Mouse (Mus musculus) megakaryocyte-erythroid progenitor cell, adult 5-6 weeks (primary cell): ENCODE measurements at regions not wholly inside any gene's neighbourhood (a gene's known extent, or its start where the extent isn't known, plus 50 kb on each side); places are given as distances from the start of the nearest gene placed in this dataset.

ENCODE experiments used
- ATAC-seq: replicated peaks from 2 replicates; pipeline ENCODE4 v1.8.0; 2016; ENCODE audit warnings: mild to moderate bottlenecking, inconsistent platforms; ENCODE audit not compliant: severe bottlenecking, poor library complexity, low FRiP score, low TSS enrichment

- no peak for ATAC-seq
Measured at GRCm38 (mm10) chr1:6059090-6059489, 1251.4 kb downstream of the Gm37988 start.

GRCm38 (mm10) chr1:6076543-6076942 is 1268.9 kb downstream of the Gm37988 start:
- ATAC-seq: no peak

GRCm38 (mm10) chr1:6081876-6082275 is 1274.2 kb downstream of the Gm37988 start:
- ATAC-seq: no peak

GRCm38 (mm10) chr1:6094162-6094934 is 1286.7 kb downstream of the Gm37988 start:
- no peak for ATAC-seq

GRCm38 (mm10) chr1:6117557-6117956 is 1309.9 kb downstream of the Gm37988 start:
- no peak for ATAC-seq

GRCm38 (mm10) chr1:6135066-6135465 is 1327.4 kb downstream of the Gm37988 start:
- no peak for ATAC-seq

- no peak for ATAC-seq
Measured at GRCm38 (mm10) chr1:6140245-6140644, 1332.6 kb downstream of the Gm37988 start.

- no peak for ATAC-seq
Measured at GRCm38 (mm10) chr1:6142816-6143215, 1335.1 kb downstream of the Gm37988 start.

GRCm38 (mm10) chr1:6143891-6144290 is 1336.2 kb downstream of the Gm37988 start:
- ATAC-seq: 0 out of 2 replicates have a peak, but pooled peaks have one; percentile 65

- no peak for ATAC-seq
Measured at GRCm38 (mm10) chr1:6152436-6152835, 1344.7 kb downstream of the Gm37988 start.
